Comparison of ENCODE assay signal across 1 mouse cellular context in genomic region chr11:98769007-98769954, GRCm38 (mm10).
TF ChIP-seq lines count a peak whose summit lies in the region.

No protein-coding gene starts in this region.

TF ChIP-seq in MEL, 35 proteins besides CTCF, POLR2A, EP300 and RAD21 (continued from another document):
- TF ChIP-seq BHLHE40 (IDR thresholded peaks at IDR 0.05; ENCODE audit: borderline replicate concordance, low read depth, low read length): 0 out of 2 replicates have a peak, but pooled peaks have one; percentile 18
- TF ChIP-seq ZMIZ1 (IDR thresholded peaks at IDR 0.05; ENCODE audit: low read depth, low read length): no peak
- 0 out of 2 replicates have a peak, but pooled peaks have one; percentile 5 for TF ChIP-seq HCFC1 (IDR thresholded peaks at IDR 0.05; ENCODE audit: low read depth, low read length)
- peak; percentile 40; the same call in 1 of the 2 replicates for TF ChIP-seq GATA1 (IDR thresholded peaks at IDR 0.05; ENCODE audit: low read depth, low read length)
